Mouse (Mus musculus): ENCODE data around the gene Tmem119. TPM values are rescaled to one million over a fixed set of nuclear protein-coding genes. Genes with fewer than 3 reads are reported as not detected.
A peak's percentile ranks its signal among the peaks of the same experiment; 100 is the strongest.
"Not testable (repeated sequence)": the region's sequence is repeated elsewhere in the genome, so short reads cannot be mapped to it uniquely, and the experiment has no call there.

Tmem119 gene
- polyA plus RNA-seq, 1 experiment: 13.5 TPM

DNA sequence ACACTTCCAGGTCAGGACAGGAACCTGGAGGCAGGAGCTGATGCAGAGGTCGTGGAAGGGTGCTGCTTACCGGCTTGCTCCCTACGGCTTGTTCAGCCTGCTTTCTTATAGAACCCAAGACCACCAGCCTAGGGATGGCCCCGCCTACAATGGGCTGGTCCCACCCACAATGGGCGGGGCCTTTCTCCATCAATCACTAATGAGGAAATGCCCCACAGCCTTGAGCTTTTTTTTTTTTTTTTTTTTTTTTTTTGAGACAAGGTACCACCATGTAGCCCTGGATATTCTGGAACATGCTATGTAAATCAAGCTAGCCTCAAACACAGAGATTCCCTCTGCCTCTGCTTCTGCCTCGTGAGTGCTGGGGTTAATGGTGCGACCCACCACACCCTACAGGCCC is 18.4 kb downstream of the Tmem119 start:
- TF ChIP-seq POLR2A (IDR thresholded peaks at IDR 0.05; ENCODE audit: low read depth, low read length): no peak
- no peak for TF ChIP-seq CTCF (IDR thresholded peaks at IDR 0.05; ENCODE audit: extremely low read depth, insufficient read length, insufficient replicate concordance, low read depth, low read length)
- no peak overlapping the region for H3K27ac ChIP-seq (ENCODE audit: insufficient read depth, low read depth, low read length)
- peaks cover 10% of the 10 kb centered on the region for H3K36me3 ChIP-seq (ENCODE audit: control insufficient read depth, insufficient read depth, low read length)
- 71% methylated on average over 7 of the region's 7 CpGs for WGBS
- H3K4me3 ChIP-seq (ENCODE audit: low read depth, low read length): no peak overlapping the region
- H3K27me3 ChIP-seq (ENCODE audit: control insufficient read depth, insufficient read depth, low read length): 0 out of 2 replicates have a peak, but pooled peaks cover 6% of the 10 kb centered on the region
- 0 out of 2 replicates have a peak, but pooled peaks cover 3% of the 10 kb centered on the region for H3K4me1 ChIP-seq (ENCODE audit: control insufficient read depth, insufficient read depth, insufficient read length, low read length)

DNA sequence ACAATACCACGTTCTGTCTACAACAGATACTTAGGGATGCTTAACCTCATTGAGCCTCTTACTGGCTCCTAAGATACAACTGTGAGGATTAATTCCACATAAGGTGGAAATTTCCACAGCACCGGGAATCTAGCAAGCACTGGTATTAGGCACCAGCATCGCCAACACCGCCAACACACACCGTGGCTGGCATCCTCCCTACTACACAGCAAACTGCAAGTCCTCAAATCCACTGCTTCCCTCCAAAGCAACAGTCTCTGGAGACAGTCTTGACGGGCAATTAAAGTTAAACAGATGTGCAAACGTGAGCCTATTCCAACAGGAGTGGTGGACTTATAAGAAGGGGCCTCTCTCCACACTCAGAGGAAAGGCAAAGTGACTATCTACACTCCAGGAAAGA is 19.1 kb downstream of the Tmem119 start:
- H3K27ac ChIP-seq (ENCODE audit: insufficient read depth, low read depth, low read length): no peak overlapping the region
- H3K4me3 ChIP-seq (ENCODE audit: low read depth, low read length): no peak overlapping the region
- 0 out of 2 replicates have a peak, but pooled peaks cover 6% of the 10 kb centered on the region for H3K27me3 ChIP-seq (ENCODE audit: control insufficient read depth, insufficient read depth, low read length)
- H3K36me3 ChIP-seq (ENCODE audit: control insufficient read depth, insufficient read depth, low read length): peaks cover 15% of the 10 kb centered on the region
- peaks cover 6% of the 10 kb centered on the region; the same call in 1 of the 2 replicates for H3K4me1 ChIP-seq (ENCODE audit: control insufficient read depth, insufficient read depth, insufficient read length, low read length)
- 73% methylated on average over 7 of the region's 7 CpGs for WGBS
- TF ChIP-seq POLR2A (IDR thresholded peaks at IDR 0.05; ENCODE audit: low read depth, low read length): no peak
- TF ChIP-seq CTCF (IDR thresholded peaks at IDR 0.05; ENCODE audit: extremely low read depth, insufficient read length, insufficient replicate concordance, low read depth, low read length): no peak

DNA sequence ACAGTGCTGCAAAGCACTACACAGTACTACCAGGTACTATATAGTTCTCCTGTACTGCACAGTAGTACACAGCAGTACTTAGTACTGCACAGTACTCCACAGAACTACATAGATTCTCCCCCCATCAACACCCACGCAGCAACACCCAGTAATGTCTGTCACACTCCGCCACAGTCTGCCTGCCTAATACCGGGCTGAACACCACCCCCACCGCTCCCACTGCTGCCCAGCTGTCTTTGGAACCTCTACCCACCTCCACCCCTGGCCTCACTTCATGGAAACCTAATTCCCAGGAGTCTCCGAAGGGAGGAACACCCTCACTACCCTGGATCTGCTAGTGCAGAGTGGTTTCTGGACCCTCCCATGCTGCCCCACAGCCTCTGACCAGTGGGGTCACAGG is 19.6 kb downstream of the Tmem119 start:
- peaks cover 10% of the 10 kb centered on the region; the same call in 1 of the 2 replicates for H3K4me1 ChIP-seq (ENCODE audit: control insufficient read depth, insufficient read depth, insufficient read length, low read length)
- H3K27ac ChIP-seq (ENCODE audit: insufficient read depth, low read depth, low read length): no peak overlapping the region
- no peak for TF ChIP-seq POLR2A (IDR thresholded peaks at IDR 0.05; ENCODE audit: low read depth, low read length)
- TF ChIP-seq CTCF (IDR thresholded peaks at IDR 0.05; ENCODE audit: extremely low read depth, insufficient read length, insufficient replicate concordance, low read depth, low read length): no peak
- H3K27me3 ChIP-seq (ENCODE audit: control insufficient read depth, insufficient read depth, low read length): 0 out of 2 replicates have a peak, but pooled peaks cover 6% of the 10 kb centered on the region
- H3K36me3 ChIP-seq (ENCODE audit: control insufficient read depth, insufficient read depth, low read length): peaks cover 20% of the 10 kb centered on the region
- no peak overlapping the region for H3K4me3 ChIP-seq (ENCODE audit: low read depth, low read length)
- WGBS: 89% methylated on average over 5 of the region's 5 CpGs

DNA sequence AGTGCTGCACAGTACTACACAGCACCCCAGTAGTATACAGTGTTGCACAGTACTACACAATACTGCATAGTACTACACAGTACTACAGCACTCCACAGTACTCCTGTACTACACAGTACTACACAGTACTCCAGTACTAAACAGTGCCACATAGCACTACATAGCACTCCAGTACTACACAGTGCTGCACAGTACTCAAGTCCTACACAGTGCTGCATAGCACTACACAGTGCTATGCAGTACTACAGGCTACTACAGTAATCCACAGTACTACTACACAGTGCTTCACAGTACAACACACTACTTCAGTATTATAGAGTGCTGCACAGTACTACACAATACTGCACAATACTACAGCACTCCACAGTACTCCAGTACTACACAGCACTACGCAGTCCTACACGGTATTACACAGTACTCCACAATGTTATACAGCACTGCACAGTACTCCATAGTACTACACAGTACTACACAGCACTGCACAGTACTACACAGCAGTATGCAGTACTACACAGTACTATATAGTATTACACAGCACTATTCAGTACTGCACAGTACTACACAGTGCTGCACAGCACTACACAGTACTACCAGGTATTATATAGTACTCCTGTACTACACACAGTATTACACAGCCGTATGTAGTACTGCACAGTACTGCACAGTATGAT is 20.1 kb downstream of the Tmem119 start:
- whole genome bisulfite sequencing: 98% methylated on average over 3 of the region's 3 CpGs
- Histone ChIP-seq H3K36me3 (ENCODE audit: control insufficient read depth, insufficient read depth, low read length) (peaks cover 24% of the 10 kb centered on the region), H3K4me3 (ENCODE audit: low read depth, low read length) (no peak overlapping the region), H3K4me1 (ENCODE audit: control insufficient read depth, insufficient read depth, insufficient read length, low read length) (peaks cover 12% of the 10 kb centered on the region; the same call in 1 of the 2 replicates), H3K27ac (ENCODE audit: insufficient read depth, low read depth, low read length) (no peak overlapping the region), H3K27me3 (ENCODE audit: control insufficient read depth, insufficient read depth, low read length) (0 out of 2 replicates have a peak, but pooled peaks cover 6% of the 10 kb centered on the region)
- no peak for TF ChIP-seq POLR2A (IDR thresholded peaks at IDR 0.05; ENCODE audit: low read depth, low read length)

DNA sequence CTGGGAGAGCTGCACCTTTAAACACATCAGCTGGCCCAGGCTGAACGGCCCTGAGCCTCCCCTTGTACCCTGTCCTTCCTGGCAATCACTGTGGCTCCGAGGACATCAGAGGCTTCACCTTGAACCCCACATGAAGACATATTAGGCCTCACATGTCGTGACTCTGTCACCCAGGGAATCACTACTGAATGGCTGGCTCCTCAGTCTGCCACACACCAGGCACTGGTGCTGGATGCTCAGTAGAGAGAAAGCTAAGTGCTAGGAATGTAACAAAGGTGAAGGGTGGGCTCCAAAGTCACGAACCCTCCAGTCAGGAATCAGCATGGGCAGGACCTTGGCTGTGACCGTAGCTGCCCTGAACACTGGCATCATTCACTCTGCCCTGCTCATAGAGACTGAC is 20.7 kb downstream of the Tmem119 start:
- peaks cover 30% of the 10 kb centered on the region for H3K36me3 ChIP-seq (ENCODE audit: control insufficient read depth, insufficient read depth, low read length)

DNA sequence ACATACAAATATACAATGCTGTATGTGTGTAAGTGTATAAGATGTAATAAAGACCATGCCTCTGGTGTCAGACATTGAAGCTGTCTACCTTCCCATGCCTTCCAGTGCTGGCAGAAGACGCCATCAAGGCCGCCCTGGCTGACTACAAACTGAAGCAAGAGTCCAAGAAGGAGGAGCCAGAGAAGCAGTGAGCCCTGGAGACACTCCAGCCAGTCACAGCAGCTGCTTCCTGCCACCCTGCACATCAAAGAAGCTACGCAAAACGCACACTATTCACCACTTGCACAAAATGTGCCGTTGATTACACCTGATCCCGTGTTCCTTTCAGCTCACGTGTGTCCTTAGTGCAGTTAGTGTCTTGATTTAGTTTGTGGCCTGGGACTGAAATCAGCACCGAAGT is 22.6 kb downstream of the Tmem119 start:
- H3K27me3 ChIP-seq (ENCODE audit: control insufficient read depth, insufficient read depth, low read length): not testable (repeated sequence)
- H3K4me1 ChIP-seq (ENCODE audit: control insufficient read depth, insufficient read depth, insufficient read length, low read length): peaks cover 12% of the 10 kb centered on the region; the same call in 1 of the 2 replicates
- 83% methylated on average over 8 of the region's 8 CpGs for WGBS

More for the DNA sequence above, 20.7 kb downstream of the Tmem119 start:
- TF ChIP-seq CTCF (IDR thresholded peaks at IDR 0.05; ENCODE audit: extremely low read depth, insufficient read length, insufficient replicate concordance, low read depth, low read length) (no peak), POLR2A (IDR thresholded peaks at IDR 0.05; ENCODE audit: low read depth, low read length) (no peak)
- H3K4me3 ChIP-seq (ENCODE audit: low read depth, low read length): no peak overlapping the region
- peaks cover 12% of the 10 kb centered on the region; the same call in 1 of the 2 replicates for H3K4me1 ChIP-seq (ENCODE audit: control insufficient read depth, insufficient read depth, insufficient read length, low read length)
- H3K27me3 ChIP-seq (ENCODE audit: control insufficient read depth, insufficient read depth, low read length): 0 out of 2 replicates have a peak, but pooled peaks cover 6% of the 10 kb centered on the region
- WGBS: 67% methylated on average over 5 of the region's 5 CpGs
- H3K27ac ChIP-seq (ENCODE audit: insufficient read depth, low read depth, low read length): no peak overlapping the region

DNA sequence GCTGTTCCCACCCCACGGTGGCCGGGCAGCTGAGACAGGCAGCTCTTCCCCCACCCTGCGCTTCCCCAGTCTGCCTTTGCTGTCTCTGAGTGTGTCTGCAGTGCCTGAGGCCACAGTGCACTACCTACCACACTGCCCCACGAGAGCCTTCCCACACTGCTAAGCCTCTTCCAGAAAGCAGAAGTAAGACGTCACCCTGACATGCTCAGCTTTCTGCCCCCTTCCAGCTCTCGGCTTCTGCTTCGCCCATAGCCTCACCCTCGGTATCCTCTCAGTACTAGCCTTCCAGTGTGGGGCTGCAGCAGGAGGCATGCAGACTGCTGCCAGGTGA is 23.5 kb downstream of the Tmem119 start:
- H3K27ac ChIP-seq (ENCODE audit: insufficient read depth, low read depth, low read length): peak overlapping the region; percentile 62

More for the DNA sequence above, 22.6 kb downstream of the Tmem119 start:
- not testable (repeated sequence) for H3K4me3 ChIP-seq (ENCODE audit: low read depth, low read length); H3K27ac ChIP-seq (ENCODE audit: insufficient read depth, low read depth, low read length)
- peaks cover 33% of the 10 kb centered on the region for H3K36me3 ChIP-seq (ENCODE audit: control insufficient read depth, insufficient read depth, low read length)

More for the DNA sequence above, 23.5 kb downstream of the Tmem119 start:
- no peaks in the 10 kb centered on the region for H3K27me3 ChIP-seq (ENCODE audit: control insufficient read depth, insufficient read depth, low read length)
- no peak overlapping the region for H3K4me3 ChIP-seq (ENCODE audit: low read depth, low read length)
- 74% methylated on average over 8 of the region's 8 CpGs for WGBS
- peaks cover 33% of the 10 kb centered on the region for H3K36me3 ChIP-seq (ENCODE audit: control insufficient read depth, insufficient read depth, low read length)
- H3K4me1 ChIP-seq (ENCODE audit: control insufficient read depth, insufficient read depth, insufficient read length, low read length): peaks cover 12% of the 10 kb centered on the region; the same call in 1 of the 2 replicates
- no peak for TF ChIP-seq POLR2A (IDR thresholded peaks at IDR 0.05; ENCODE audit: low read depth, low read length)
- no peak for TF ChIP-seq CTCF (IDR thresholded peaks at IDR 0.05; ENCODE audit: extremely low read depth, insufficient read length, insufficient replicate concordance, low read depth, low read length)
